Mouse (Mus musculus): ENCODE measurements around the gene Snapc3.

Snapc3 gene

DNA sequence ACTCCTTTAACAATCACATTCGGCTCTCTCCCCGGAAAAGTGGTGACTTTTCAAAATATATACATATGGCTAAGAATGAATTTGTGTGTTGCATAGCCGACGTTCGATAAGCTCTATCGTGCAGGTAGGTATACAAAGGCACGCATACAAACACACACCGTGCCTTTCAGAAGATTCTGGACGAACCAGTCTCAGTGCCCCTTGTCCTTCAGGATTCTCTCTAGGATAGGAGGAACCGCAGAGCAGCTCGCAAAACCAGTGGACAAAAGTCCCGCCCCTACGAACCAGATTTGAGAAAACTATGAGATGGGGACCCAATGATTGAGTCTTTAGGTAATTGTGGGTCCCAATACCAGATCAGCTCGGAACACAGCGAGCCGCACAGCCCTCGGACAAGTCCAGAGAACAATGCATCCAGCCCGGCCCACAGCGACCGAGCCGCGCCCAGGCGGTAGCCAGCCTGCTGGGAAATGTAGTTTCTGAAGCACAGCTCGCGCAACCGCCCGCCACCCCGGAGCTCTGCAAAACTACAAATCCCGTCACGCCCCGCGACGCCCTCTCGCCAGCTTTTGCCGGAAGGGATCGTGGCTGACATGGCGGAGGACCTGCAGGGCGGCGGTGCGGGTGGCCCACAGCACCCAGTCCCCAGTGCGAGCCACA is at the start of gene Snapc3:
Gene Snapc3, plus strand, starts transcription at position 565 of the 660 bp plus-strand sequence.
- peak; percentile 87 for DNase-seq (ENCODE audit: low read depth)

GRCm38 (mm10) chr4:83373381-83373780 is 44.1 kb upstream of the Snapc3 start:
- peak; percentile 66 for DNase-seq (ENCODE audit: low read depth)

DNA sequence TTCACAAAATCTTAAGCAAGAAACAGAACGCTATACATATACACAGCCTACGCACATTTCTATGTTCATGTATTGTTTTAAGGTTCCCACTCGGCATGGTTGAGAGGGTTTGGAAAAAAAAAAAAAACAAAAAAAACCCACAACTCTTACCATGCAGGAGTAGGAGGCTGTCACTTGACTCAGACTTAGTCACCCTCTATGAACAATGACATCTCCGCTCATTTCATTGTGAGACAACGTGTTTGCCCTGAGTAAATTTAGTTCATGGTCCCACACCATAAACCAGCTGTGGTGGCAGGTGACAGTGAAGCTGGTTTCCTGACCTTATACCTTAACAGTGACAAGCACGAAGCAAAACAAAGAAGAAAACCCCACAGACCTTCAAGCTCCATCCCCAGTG is 41.9 kb upstream of the Snapc3 start:
- no peak for DNase-seq (ENCODE audit: low read depth)

GRCm38 (mm10) chr4:83376461-83377015 is 41.0 kb upstream of the Snapc3 start:
- no peak for DNase-seq (ENCODE audit: low read depth)

DNA sequence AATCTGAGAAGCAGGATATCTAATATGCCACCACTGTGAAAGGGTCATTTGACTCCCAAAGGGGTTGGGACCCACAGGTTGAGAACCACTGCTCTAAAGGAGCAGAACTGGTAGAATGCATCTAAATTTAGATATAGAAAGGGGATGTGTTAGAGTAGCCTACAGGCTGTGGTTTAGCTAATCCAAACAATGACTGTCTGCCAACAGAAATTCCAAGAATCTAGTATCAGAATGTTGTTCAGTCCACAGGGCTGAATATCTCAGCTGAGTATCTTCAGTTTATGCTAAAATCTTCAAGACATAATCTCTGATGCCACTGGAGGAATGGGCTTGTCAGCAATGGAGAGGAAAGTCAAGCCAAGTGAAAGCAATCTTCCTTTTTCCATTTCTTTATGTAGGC is 38.5 kb upstream of the Snapc3 start:
- no peak for DNase-seq (ENCODE audit: low read depth)

DNA sequence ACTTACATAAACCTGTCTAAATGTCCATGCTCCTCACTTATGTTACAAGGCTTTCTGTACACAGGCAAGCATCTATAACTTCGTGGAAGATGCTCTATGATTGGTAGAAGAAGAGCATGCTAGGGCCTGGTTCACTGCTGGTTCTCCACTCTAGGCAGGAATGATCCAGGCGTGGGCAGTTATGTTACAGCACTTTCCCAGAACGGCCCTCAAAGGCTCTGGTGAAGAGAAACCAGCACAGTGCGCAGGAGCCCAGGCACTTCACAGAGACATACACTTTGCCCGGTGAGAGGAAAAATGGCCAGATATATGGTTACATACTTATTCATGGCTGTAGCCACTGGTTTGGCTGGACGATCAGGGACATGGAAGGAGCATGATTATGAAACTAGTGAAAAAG is 37.8 kb upstream of the Snapc3 start:
- DNase-seq (ENCODE audit: low read depth), result no peak

GRCm38 (mm10) chr4:83380266-83380665 is 37.3 kb upstream of the Snapc3 start:
- peak; percentile 93 for DNase-seq (ENCODE audit: low read depth)

- no peak for DNase-seq (ENCODE audit: low read depth)
Observed at GRCm38 (mm10) chr4:83383899-83384490, 33.5 kb upstream of the Snapc3 start.

DNA sequence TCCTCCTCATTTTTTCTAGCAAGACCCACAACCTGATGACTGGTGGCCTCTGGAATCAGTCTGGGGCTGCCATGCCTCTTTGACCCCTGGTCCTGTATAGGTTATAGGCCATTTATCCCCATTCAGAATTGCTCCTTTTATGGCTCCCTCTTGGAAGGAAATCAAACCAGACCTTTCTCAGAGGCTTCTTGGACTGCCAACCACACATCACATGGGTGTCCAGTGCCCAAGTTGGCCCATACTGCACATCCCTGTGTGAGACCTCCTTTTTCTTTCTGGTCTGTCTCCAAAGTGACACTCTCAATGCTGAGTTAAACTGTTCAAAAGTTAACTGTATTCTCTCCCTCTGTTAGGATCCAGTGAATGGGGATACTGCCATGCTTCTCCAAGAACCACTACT is 32.4 kb upstream of the Snapc3 start:
- DNase-seq (ENCODE audit: low read depth), result no peak

GRCm38 (mm10) chr4:83390551-83390950 is 27.0 kb upstream of the Snapc3 start:
- DNase-seq (ENCODE audit: low read depth), result no peak

- DNase-seq (ENCODE audit: low read depth), result no peak
Observed at GRCm38 (mm10) chr4:83391956-83392355, 25.6 kb upstream of the Snapc3 start.

DNA sequence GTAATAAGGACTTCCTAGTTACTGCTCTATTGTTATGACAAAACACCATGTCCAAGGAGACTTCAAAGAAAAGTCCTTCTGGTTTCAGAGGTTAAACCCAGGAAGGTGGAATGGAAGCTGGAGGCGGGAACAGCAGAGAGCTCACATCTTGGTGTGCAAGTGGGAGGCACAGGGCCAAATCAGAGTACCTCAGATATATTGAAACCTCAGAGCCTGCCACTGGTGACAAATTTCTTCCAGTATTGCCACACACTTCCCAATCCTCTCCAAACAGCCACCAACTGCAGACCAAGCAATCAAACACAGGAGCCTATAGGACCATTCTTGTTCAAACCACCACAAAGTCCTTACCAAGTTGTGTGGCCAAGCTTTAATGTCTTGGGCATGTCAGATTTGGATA is 23.8 kb upstream of the Snapc3 start:
- no peak for DNase-seq (ENCODE audit: low read depth)

DNA sequence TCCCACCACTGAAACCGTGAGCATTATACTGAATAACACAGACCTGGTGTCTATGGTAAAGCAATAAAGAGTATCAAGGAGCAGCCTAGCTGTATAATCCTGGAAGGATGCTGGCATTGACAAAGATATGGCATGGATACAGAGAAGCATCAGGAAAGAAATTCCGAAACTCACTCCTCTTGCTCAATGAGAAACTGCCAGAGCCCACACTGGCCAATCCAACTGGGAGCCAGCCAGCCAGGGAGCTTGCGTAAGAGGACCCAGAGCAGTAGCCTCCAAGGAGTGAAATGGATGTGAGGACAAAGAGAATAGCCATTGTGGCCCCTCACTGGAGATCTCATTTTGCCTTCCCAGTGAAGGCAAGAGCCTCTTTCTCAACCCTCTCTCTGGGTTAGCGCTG is 21.2 kb upstream of the Snapc3 start:
- DNase-seq (ENCODE audit: low read depth), result peak; percentile 84

DNA sequence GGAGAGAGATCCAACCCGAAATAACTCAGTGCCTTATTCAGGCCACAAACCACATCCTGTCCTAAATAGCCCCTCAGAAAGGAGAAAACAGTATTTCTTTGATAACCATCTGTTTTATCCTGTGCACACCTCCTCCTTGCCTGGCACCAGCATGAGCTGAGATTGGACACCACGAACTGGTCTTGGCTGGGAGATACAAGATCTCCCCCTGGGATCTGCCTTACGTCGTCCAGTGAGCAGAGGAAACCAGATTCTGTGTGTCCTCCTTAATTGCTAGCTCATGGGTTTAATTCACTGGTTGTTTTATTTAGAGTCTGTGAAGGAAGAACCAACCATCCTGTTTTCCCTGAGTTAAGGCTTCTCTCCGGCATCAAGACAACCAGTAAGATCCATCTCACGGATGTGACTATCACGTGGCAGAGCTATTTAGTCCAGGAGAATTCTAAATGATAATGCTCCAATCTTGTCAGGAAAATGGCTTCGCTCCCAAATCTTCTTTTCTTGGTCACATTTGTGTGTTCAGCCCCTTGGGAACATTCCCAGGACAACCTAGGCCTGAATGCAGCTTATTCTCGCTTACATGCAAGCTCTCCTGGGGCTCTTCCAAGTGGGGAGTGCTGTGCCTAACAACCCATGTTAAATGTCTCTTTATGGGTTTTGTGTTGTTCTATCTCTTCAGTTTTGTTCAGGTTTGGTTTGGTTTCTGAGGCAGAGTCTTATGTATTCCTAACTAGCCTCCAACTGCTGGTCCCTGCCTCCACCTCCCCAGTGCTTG is 20.3 kb upstream of the Snapc3 start:
- DNase-seq (ENCODE audit: low read depth), result no peak

GRCm38 (mm10) chr4:83398527-83398926 is 19.0 kb upstream of the Snapc3 start:
- DNase-seq (ENCODE audit: low read depth), result no peak

DNA sequence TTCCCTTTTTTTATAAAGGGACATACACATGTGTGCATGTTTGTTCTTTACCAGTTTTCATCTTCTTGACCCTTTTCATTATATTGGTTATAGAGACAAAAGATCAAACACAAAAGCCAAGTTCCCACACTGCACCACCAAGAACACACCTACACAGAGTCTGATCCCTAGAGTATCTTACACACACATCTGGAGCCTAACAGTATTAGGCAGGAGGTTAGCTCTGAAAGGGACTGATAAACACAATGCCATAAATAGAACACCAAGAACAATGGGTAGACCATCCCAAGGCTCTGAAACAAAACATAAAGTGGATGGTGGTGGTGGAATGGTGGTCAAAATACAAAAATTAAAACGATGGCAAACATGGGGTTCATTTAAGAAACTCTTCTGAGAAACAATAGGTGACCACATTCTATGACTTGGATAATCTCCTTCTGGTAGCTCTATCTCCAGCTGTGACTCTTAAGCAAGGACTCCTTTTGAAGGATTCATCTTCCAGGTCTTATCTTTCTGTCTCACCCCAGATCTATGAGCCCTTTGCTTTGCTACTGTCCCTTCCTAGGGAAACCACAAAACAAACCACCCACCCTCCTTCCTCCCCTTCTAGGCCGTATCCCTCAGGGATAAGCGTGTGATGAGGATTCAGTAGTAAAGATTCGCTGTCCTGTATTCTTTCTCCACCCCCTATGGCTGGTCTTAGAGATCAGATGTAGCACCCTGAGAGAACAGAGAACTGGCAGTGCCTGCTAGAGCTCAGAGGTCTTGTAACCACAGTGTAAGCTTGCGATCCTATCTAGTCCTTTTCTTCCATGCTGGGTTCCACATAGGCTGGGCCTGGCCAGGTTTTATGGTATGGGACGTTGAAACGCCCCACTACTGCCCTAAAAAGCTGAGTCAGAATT is 16.6 kb upstream of the Snapc3 start:
- DNase-seq (ENCODE audit: low read depth), result no peak

DNA sequence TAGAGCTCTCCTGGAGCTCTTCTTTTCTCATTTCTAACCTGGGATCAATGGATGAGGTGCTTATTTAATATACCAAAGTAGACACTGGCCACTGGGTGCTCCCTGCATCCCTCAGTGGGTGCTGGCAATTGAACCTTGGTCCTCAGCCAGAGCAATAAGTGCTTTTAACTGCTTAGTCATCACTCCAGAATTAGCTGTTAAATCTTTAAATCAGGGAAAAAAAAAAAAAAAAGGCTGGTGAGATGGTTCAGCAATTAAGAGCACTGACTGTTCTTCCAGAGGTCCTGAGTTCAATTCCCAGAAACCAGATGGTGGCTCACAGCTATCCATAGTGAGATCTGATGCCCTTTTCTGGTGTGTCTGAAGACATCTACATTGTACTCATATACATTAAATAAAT is 15.8 kb upstream of the Snapc3 start:
- no peak for DNase-seq (ENCODE audit: low read depth)

DNA sequence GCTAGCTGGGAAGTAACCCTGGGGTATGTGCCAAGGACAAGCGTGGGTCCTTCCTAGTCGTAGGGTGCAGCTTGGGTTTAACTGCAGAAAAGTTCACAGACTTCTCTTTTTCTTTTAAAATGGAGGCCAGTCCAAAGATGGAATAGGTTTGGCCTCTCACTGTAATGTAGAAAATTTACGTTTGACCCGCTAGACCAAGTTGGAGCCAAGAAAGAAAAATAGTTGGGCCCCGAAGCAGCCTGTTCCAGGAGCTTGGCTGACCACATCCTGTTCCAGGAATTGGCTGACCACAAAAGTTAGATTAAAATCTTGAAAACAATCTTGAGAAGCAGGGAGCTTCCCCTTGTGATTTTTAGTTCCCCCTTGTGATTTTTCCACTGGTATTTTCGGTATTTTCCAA is 9.8 kb upstream of the Snapc3 start:
- no peak for DNase-seq (ENCODE audit: low read depth)

- DNase-seq (ENCODE audit: low read depth), result peak; percentile 49
Observed at GRCm38 (mm10) chr4:83409867-83410505, 7.5 kb upstream of the Snapc3 start.

DNA sequence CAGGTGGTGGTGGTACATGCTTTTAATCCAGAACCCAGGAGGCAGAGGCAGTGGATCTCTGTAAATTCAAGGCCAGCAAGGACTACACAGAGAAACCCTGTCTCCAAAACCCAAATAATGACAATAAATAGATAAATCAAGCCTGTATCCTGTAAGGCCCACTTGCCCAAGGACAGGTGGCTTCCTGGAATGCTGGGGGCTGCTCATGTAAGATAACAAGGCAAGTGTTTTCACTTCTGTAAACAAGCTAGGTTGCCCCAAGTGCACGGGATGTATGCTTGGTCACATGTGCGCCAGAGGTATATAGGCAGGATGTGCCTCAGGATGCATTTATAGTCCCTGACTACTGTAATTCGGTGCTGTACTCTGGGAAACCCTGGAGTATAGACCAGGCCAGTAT is 5.5 kb upstream of the Snapc3 start:
- no peak for DNase-seq (ENCODE audit: low read depth)

GRCm38 (mm10) chr4:83414241-83414824 is 3.2 kb upstream of the Snapc3 start:
- no peak for DNase-seq (ENCODE audit: low read depth)
